8 mouse cellular contexts compared by ENCODE assay signal in genomic region chr1:165119760-165120159, GRCm38 (mm10). TPM values are rescaled to one million over a fixed set of nuclear protein-coding genes. Genes with fewer than 3 reads are reported as not detected.
DNase-seq lines count a peak whose midpoint lies in the region; ATAC-seq lines count a peak whose summit lies in the region.

No protein-coding gene starts in this region.

- H3K4me3 ChIP-seq in lung, embryonic 15.5 days: 0 out of 2 replicates have a peak overlapping the region, but pooled peaks have one; percentile 10
- H3K4me3 ChIP-seq in hindbrain, embryonic 13.5 days: no peak overlapping the region
- H3K4me3 ChIP-seq in neural tube, embryonic 14.5 days (ENCODE audit: low read depth, low read length): no peak overlapping the region

- DNase-seq in cerebellum, adult 8-10 months: peak; percentile 9
- DNase-seq in cerebellum, adult 11 months: no peak
- no peak for DNase-seq in lung, postnatal 36 days
- DNase-seq in spleen, adult 18-20 months: no peak
- DNase-seq in thymus, adult 18-20 months: no peak

- H3K9me3 ChIP-seq in lung, embryonic 15.5 days: no peaks in the 10 kb centered on the region
- no peaks in the 10 kb centered on the region for H3K9me3 ChIP-seq in hindbrain, embryonic 13.5 days
- no peaks in the 10 kb centered on the region for H3K9me3 ChIP-seq in neural tube, embryonic 14.5 days (ENCODE audit: control insufficient read depth, low read length)

- peaks cover 13% of the 10 kb centered on the region for H3K4me1 ChIP-seq in lung, embryonic 15.5 days
- peaks cover 17% of the 10 kb centered on the region for H3K4me1 ChIP-seq in hindbrain, embryonic 13.5 days (replicated peaks)
- peaks cover 4% of the 10 kb centered on the region; the same call in 1 of the 2 replicates for H3K4me1 ChIP-seq in neural tube, embryonic 14.5 days (ENCODE audit: control insufficient read depth, insufficient read depth, low read length)

- ATAC-seq in lung, embryonic 15.5 days (ENCODE audit: borderline replicate concordance, extremely low read depth, low FRiP score, low TSS enrichment): peak; percentile 36; the same call in 1 of the 2 replicates
- ATAC-seq in hindbrain, embryonic 13.5 days (ENCODE audit: low FRiP score): peak; percentile 39; the same call in 1 of the 2 replicates
- 0 out of 2 replicates have a peak, but pooled peaks have one; percentile 15 for ATAC-seq in neural tube, embryonic 14.5 days (ENCODE audit: low read depth)

- peaks cover 7% of the 10 kb centered on the region; the same call in 1 of the 2 replicates for H3K27me3 ChIP-seq in lung, embryonic 15.5 days
- H3K27me3 ChIP-seq in hindbrain, embryonic 13.5 days: peaks cover 16% of the 10 kb centered on the region; the same call in 1 of the 2 replicates
- no peaks in the 10 kb centered on the region for H3K27me3 ChIP-seq in neural tube, embryonic 14.5 days (ENCODE audit: control insufficient read depth, insufficient read depth, low read length)

- no peak overlapping the region for H3K27ac ChIP-seq in lung, embryonic 15.5 days
- no peak overlapping the region for H3K27ac ChIP-seq in hindbrain, embryonic 13.5 days
- H3K27ac ChIP-seq in neural tube, embryonic 14.5 days (ENCODE audit: low read depth, low read length): no peak overlapping the region

- H3K4me2 ChIP-seq in lung, embryonic 15.5 days: peak overlapping the region; percentile 41; the same call in 1 of the 2 replicates
- H3K4me2 ChIP-seq in hindbrain, embryonic 13.5 days: peak overlapping the region; percentile 40
- peak overlapping the region; percentile 31; the same call in 1 of the 2 replicates for H3K4me2 ChIP-seq in neural tube, embryonic 14.5 days (ENCODE audit: low read depth, low read length)

- no peak overlapping the region for H3K9ac ChIP-seq in lung, embryonic 15.5 days
- H3K9ac ChIP-seq in hindbrain, embryonic 13.5 days: peak overlapping the region; percentile 43; the same call in 1 of the 2 replicates
- no peak overlapping the region for H3K9ac ChIP-seq in neural tube, embryonic 14.5 days (replicated peaks; ENCODE audit: low read depth, low read length)

- WGBS in lung, embryonic 15.5 days: 13% methylated on average over 9 of the region's 9 CpGs
- WGBS in hindbrain, embryonic 13.5 days: 12% methylated on average over 9 of the region's 9 CpGs
- 14% methylated on average over 9 of the region's 9 CpGs for WGBS in neural tube, embryonic 14.5 days

- H3K36me3 ChIP-seq in lung, embryonic 15.5 days: no peaks in the 10 kb centered on the region
- H3K36me3 ChIP-seq in hindbrain, embryonic 13.5 days: no peaks in the 10 kb centered on the region
- H3K36me3 ChIP-seq in neural tube, embryonic 14.5 days (ENCODE audit: control insufficient read depth, insufficient read depth, low read length): no peaks in the 10 kb centered on the region

RNA-seq across cellular contexts. Expression of gene Tbx19, which starts 40.8 kb away (rescaled TPM):
- 0.05 TPM in 1 of 2 replicates, not detected in the other for polyA plus RNA-seq in lung, embryonic 15.5 days (2015; fragmentation: Nextera tagmentation; extraction: Ambion mirVana)
- not detected in 2 replicates for polyA plus RNA-seq in hindbrain, embryonic 13.5 days (2015; fragmentation: Nextera tagmentation; extraction: Ambion mirVana)
- not detected in 2 replicates for polyA plus RNA-seq in neural tube, embryonic 14.5 days (2014; fragmentation: Nextera tagmentation; extraction: Ambion mirVana)
